ENCODE assay signal across 11 mouse cellular contexts in the genomic region with DNA sequence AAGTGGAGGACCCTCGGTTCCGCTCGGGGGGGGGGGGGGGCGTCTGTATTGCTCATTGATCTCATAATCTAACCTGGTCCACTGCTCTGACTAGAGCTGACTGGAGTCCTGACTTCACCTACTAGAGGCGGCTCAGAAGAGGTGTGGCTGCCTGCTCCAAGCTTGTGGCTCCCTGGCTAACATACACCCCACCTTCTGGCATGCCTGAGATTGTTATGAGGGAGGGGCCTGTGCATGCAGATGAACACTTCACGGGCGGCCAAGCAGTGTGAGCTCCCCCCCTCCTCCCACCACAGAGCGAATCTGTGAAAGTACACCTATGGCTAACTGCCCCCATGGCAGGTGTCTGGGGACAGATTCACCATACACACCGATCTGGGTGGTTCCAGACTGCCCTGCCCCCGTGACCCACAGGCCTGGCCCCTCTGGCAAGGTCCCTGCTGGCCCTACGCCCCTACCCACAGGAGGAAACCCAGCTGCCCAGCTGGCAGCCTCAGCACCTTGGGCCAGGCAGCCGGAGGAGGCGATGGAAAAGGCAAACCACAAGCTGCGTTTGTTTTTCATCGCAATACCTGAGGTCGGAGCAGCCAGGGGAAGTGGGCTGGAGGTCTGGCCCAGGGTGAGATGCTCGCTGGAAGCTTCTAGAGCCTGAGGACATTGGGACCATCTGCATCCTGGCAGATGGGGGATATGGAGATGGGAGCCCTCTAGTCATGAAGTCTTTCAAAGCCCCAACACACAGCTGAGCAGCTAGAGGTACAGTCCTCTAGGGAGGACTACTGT. TPM values are rescaled to one million over a fixed set of nuclear protein-coding genes. Genes with fewer than 3 reads are reported as not detected.
DNase-seq lines count a peak whose midpoint lies in the region; ATAC-seq and TF ChIP-seq lines count a peak whose summit lies in the region.
"Had no signal": no experiment of that assay in that cellular context is flagged by ENCODE, and none has a peak within 500 bp of the region (broad histone marks: within the 10 kb centered on the region; RNA-seq: fewer than 3 reads in every experiment).

No protein-coding gene starts in this region.

- H3K9ac ChIP-seq in kidney, postnatal 0 days (ENCODE audit: low read depth, low read length): no peak overlapping the region

- no peak overlapping the region for H3K4me2 ChIP-seq in kidney, postnatal 0 days (ENCODE audit: low read length)

- no peak overlapping the region for H3K27ac ChIP-seq in kidney, postnatal 0 days
- peak overlapping the region; percentile 50 for H3K27ac ChIP-seq in limb, embryonic 10.5 days
- no peak overlapping the region for H3K27ac ChIP-seq in thymus, adult 2 months (ENCODE audit: control insufficient read depth, insufficient read depth, low read length)
- H3K27ac ChIP-seq: macrophage had no signal

- no peak for TF ChIP-seq POLR2A in thymus, adult 2 months (IDR thresholded peaks at IDR 0.05; ENCODE audit: control insufficient read depth, extremely low read depth, insufficient read depth, low read length, poor library complexity)

- peak; percentile 17; the same call in 1 of the 2 replicates for ATAC-seq in kidney, postnatal 0 days (replicated peaks; ENCODE audit: low FRiP score, low read depth)
- ATAC-seq: activated CD4-positive, CD25-positive, alpha-beta regulatory T cell, adult 4 months had no signal

- no peaks in the 10 kb centered on the region for H3K36me3 ChIP-seq in kidney, postnatal 0 days (ENCODE audit: insufficient read depth, low read length)
- no peaks in the 10 kb centered on the region for H3K36me3 ChIP-seq in C2C12 (ENCODE audit: control insufficient read depth, insufficient read depth)
- no peaks in the 10 kb centered on the region for H3K36me3 ChIP-seq in limb, embryonic 10.5 days
- H3K36me3 ChIP-seq in thymus, adult 2 months (ENCODE audit: control insufficient read depth, insufficient read depth, low read length): no peaks in the 10 kb centered on the region

- 53% methylated on average over 17 of the region's 17 CpGs for WGBS in kidney, postnatal 0 days
- WGBS in limb, embryonic 10.5 days: 73% methylated on average over 17 of the region's 17 CpGs
- whole genome bisulfite sequencing in thymus, adult 2 months: 14% methylated on average over 17 of the region's 17 CpGs

- H3ac ChIP-seq in C2C12 (ENCODE audit: control insufficient read depth, insufficient read length, low read depth): no peak overlapping the region

- H3K4me1 ChIP-seq in kidney, postnatal 0 days (replicated peaks; ENCODE audit: insufficient read depth, low read length): peaks cover 32% of the 10 kb centered on the region
- H3K4me1 ChIP-seq in limb, embryonic 10.5 days: peaks cover 55% of the 10 kb centered on the region
- no peaks in the 10 kb centered on the region for H3K4me1 ChIP-seq in thymus, adult 2 months (replicated peaks; ENCODE audit: control insufficient read depth, insufficient read depth, low read length)

- TF ChIP-seq CTCF in kidney, postnatal 0 days (IDR thresholded peaks at IDR 0.05; ENCODE audit: low read depth): no peak
- no peak for TF ChIP-seq CTCF in C2C12 (IDR thresholded peaks at IDR 0.05; ENCODE audit: control insufficient read depth, insufficient read depth, insufficient read length)
- TF ChIP-seq CTCF in thymus, adult 2 months (IDR thresholded peaks at IDR 0.05; ENCODE audit: borderline replicate concordance, control insufficient read depth, extremely low read depth, insufficient read depth, low read length, poor library complexity): no peak

- H3K4me3 ChIP-seq in kidney, postnatal 0 days (replicated peaks; ENCODE audit: low read depth, low read length): no peak overlapping the region
- no peak overlapping the region for H3K4me3 ChIP-seq in C2C12 (ENCODE audit: insufficient read depth, poor library complexity, severe bottlenecking)
- no peak overlapping the region for H3K4me3 ChIP-seq in limb, embryonic 10.5 days
- H3K4me3 ChIP-seq in thymus, adult 2 months (ENCODE audit: control insufficient read depth, insufficient read depth, low read length): no peak overlapping the region

- no peak for DNase-seq in kidney, postnatal 0 days (ENCODE audit: low spot score)
- no peak for DNase-seq in kidney, postnatal 36 days
- DNase-seq in R1 (ENCODE audit: low read depth, low spot score): peak; percentile 59
- no peak for DNase-seq in limb, embryonic 10.5 days (ENCODE audit: low spot score)
- DNase-seq in retina, postnatal 1 day: no peak
- no peak for DNase-seq in thymus, adult 2 months

- H3K79me3 ChIP-seq in C2C12 (ENCODE audit: low read depth): no peaks in the 10 kb centered on the region

- no peaks in the 10 kb centered on the region for H3K79me2 ChIP-seq in C2C12 (ENCODE audit: control insufficient read depth, insufficient read depth)

- H3K9me3 ChIP-seq in kidney, postnatal 0 days (replicated peaks; ENCODE audit: low read length): no peaks in the 10 kb centered on the region
- no peaks in the 10 kb centered on the region for H3K9me3 ChIP-seq in limb, embryonic 10.5 days (replicated peaks)

- H3K27me3 ChIP-seq in kidney, postnatal 0 days (ENCODE audit: insufficient read depth, low read length): no peaks in the 10 kb centered on the region
- H3K27me3 ChIP-seq in C2C12 (ENCODE audit: control insufficient read depth, insufficient read depth, insufficient read length): no peaks in the 10 kb centered on the region
- peaks cover 93% of the 10 kb centered on the region for H3K27me3 ChIP-seq in limb, embryonic 10.5 days (ENCODE audit: low read depth, poor library complexity, severe bottlenecking)
- H3K27me3 ChIP-seq in thymus, adult 2 months (ENCODE audit: control insufficient read depth, insufficient read depth, low read length): peaks cover 1% of the 10 kb centered on the region; the same call in 1 of the 2 replicates

TF ChIP-seq in C2C12, 6 proteins besides CTCF, POLR2A, EP300 and RAD21:
- TF ChIP-seq MYOD1 (IDR thresholded peaks at IDR 0.05; ENCODE audit: control insufficient read depth, insufficient read length, low read depth): peak; percentile 5
- no peak for TF ChIP-seq CEBPB (IDR thresholded peaks at IDR 0.05; ENCODE audit: low read depth)
- no peak for TF ChIP-seq FOSL1 (IDR thresholded peaks at IDR 0.05; ENCODE audit: insufficient read depth, low read length, poor library complexity, severe bottlenecking)
- TF ChIP-seq MAX (IDR thresholded peaks at IDR 0.05): no peak
- TF ChIP-seq USF1 (IDR thresholded peaks at IDR 0.05; ENCODE audit: low read depth): no peak
- TF ChIP-seq MYOG (IDR thresholded peaks at IDR 0.05; ENCODE audit: control insufficient read depth, extremely low read depth, insufficient read length): no peak
TF ChIP-seq in C2C12: peak in this region for 1.

RNA-seq across cellular contexts. Expression of a gene that starts 6.5 kb away (rescaled TPM):
- polyA plus RNA-seq in kidney, postnatal 0 days (2015; fragmentation: Nextera tagmentation; extraction: Ambion mirVana): 1.0 and 1.1 TPM in 2 replicates
- 1.8 TPM for polyA plus RNA-seq in C2C12 (2012; fragmentation: generic; extraction: Trizol)
- polyA plus RNA-seq in limb, embryonic 10.5 days (2016; fragmentation: Nextera tagmentation; extraction: Ambion mirVana): 1.2 and 1.8 TPM in 2 replicates
- polyA plus RNA-seq in thymus, adult 2 months (2012; rRNA removed): 1.3 and 2.2 TPM in 2 replicates
- polyA plus RNA-seq: activated CD4-positive, CD25-positive, alpha-beta regulatory T cell, adult 4 months had no signal

RNA-seq across cellular contexts. Expression of a gene that starts 22.7 kb away (rescaled TPM):
- polyA plus RNA-seq in kidney, postnatal 0 days (2015; fragmentation: Nextera tagmentation; extraction: Ambion mirVana): not detected in 2 replicates
- not detected for polyA plus RNA-seq in C2C12 (2012; fragmentation: generic; extraction: Trizol)
- 0.14 and 0.53 TPM in 2 replicates for polyA plus RNA-seq in limb, embryonic 10.5 days (2016; fragmentation: Nextera tagmentation; extraction: Ambion mirVana)
- 0.28 TPM in 1 of 2 replicates, not detected in the other for polyA plus RNA-seq in thymus, adult 2 months (2012; rRNA removed)
- polyA plus RNA-seq: cerebellum, adult 2 months; macrophage; spleen, adult 2 months had no signal
